Mouse (Mus musculus) inflammation-experienced regulatory T-cells, adult 6 months (primary cell): ENCODE measurements at regions not wholly inside any gene's neighbourhood (a gene's known extent, or its start where the extent isn't known, plus 50 kb on each side); places are given as distances from the start of the nearest gene placed in this dataset.
"Not testable (repeated sequence)": the region's sequence is repeated elsewhere in the genome, so short reads cannot be mapped to it uniquely, and the experiment has no call there.

Experiments used
- ATAC-seq: one replicate; pipeline ENCODE4 v1.8.0; 2017

- ATAC-seq, result no peak
Measured at GRCm38 (mm10) chr9:115426682-115427081, 116.5 kb upstream of the Stt3b start.

- no peak for ATAC-seq
Measured at GRCm38 (mm10) chr9:115430271-115430670, 120.0 kb upstream of the Stt3b start.

GRCm38 (mm10) chr9:115434696-115435095, 124.5 kb upstream of the Stt3b start:
- ATAC-seq, result peak; percentile 58

GRCm38 (mm10) chr9:115436301-115436700, 126.1 kb upstream of the Stt3b start:
- no peak for ATAC-seq

GRCm38 (mm10) chr9:115438234-115438633, 128.0 kb upstream of the Stt3b start:
- ATAC-seq, result not testable (repeated sequence)

- no peak for ATAC-seq
Measured at GRCm38 (mm10) chr9:115446681-115447080, 136.5 kb upstream of the Stt3b start.

- ATAC-seq, result no peak
Measured at GRCm38 (mm10) chr9:115450741-115451320, 140.6 kb upstream of the Stt3b start.

GRCm38 (mm10) chr9:115454771-115455170, 144.6 kb upstream of the Stt3b start:
- no peak for ATAC-seq

GRCm38 (mm10) chr9:115456121-115456520, 145.9 kb upstream of the Stt3b start:
- no peak for ATAC-seq

- ATAC-seq, result no peak
Measured at GRCm38 (mm10) chr9:115456638-115457037, 146.4 kb upstream of the Stt3b start.

GRCm38 (mm10) chr9:115457889-115458710, 147.9 kb upstream of the Stt3b start:
- no peak for ATAC-seq

- not testable (repeated sequence) for ATAC-seq
Measured at GRCm38 (mm10) chr9:115459075-115459474, 148.9 kb upstream of the Stt3b start.

- ATAC-seq, result no peak
Measured at GRCm38 (mm10) chr9:115465326-115465725, 155.1 kb upstream of the Stt3b start.

GRCm38 (mm10) chr9:115468641-115469040, 158.4 kb upstream of the Stt3b start:
- ATAC-seq, result peak; percentile 68

GRCm38 (mm10) chr9:115471582-115471981, 161.4 kb upstream of the Stt3b start:
- peak; percentile 55 for ATAC-seq

GRCm38 (mm10) chr9:115473037-115473436, 162.8 kb upstream of the Stt3b start:
- no peak for ATAC-seq

GRCm38 (mm10) chr9:115473847-115474246, 163.6 kb upstream of the Stt3b start:
- no peak for ATAC-seq

GRCm38 (mm10) chr9:115474342-115474741, 164.1 kb upstream of the Stt3b start:
- ATAC-seq, result no peak

GRCm38 (mm10) chr9:115476205-115476604, 166.0 kb upstream of the Stt3b start:
- ATAC-seq, result no peak

GRCm38 (mm10) chr9:115477556-115478220, 167.5 kb upstream of the Stt3b start:
- no peak for ATAC-seq

- no peak for ATAC-seq
Measured at GRCm38 (mm10) chr9:115478946-115479345, 168.7 kb upstream of the Stt3b start.

- ATAC-seq, result peak; percentile 61
Measured at GRCm38 (mm10) chr9:115481176-115481575, 171.0 kb upstream of the Stt3b start.

- ATAC-seq, result peak; percentile 36
Measured at GRCm38 (mm10) chr9:115483024-115483423, 172.8 kb upstream of the Stt3b start.

GRCm38 (mm10) chr9:115483721-115484120, 173.5 kb upstream of the Stt3b start:
- ATAC-seq, result peak; percentile 57
